11 mouse cellular contexts compared by ENCODE assay signal in the genomic region with DNA sequence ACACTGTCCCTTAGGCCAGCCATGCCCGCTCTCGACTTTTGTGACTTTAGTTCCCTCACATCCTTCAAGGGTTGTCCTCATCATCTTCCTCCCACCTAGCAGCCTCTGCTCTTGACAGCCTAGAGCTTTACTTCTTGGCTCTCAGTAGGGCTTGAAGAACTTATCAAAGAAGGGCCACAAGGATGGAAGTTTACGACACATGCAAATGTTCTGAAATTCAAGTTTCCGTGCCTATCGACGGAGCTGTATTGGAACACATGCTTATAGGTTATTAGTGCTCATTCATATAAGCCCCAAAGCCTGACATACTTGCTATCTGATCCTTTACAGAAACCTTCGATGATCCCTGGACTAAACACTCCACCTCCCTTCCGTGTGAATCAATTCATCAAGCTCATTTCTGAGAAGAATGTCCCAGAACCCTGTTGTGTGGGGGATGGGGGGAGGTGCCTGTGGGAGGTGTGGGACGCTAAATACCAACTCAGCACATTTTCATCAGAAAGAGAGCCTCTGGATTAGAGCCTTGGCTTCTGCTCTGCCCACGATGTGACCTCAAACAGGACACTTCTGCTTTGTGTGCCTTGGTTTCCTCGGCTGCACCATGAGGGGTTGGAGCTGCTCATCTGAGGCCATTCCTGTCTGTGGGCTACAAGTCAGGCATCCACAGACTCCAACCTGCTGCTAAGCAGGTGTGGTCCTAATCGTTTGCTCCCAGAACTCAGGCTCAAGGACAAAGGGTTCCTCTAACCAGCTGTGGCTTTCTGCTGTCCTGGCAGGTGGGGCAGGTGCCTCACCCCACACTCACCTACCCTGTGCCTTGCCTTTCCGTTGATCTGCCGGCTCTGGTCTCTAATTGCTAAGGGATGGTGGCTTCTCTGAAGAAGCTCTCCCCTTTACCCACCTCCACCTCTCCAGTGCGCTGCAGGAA. TPM values are rescaled to one million over a fixed set of nuclear protein-coding genes. Genes with fewer than 3 reads are reported as not detected.
DNase-seq lines count a peak whose midpoint lies in the region; ATAC-seq lines count a peak whose summit lies in the region.
"Had no signal": no experiment of that assay in that cellular context is flagged by ENCODE, and none has a peak within 500 bp of the region (broad histone marks: within the 10 kb centered on the region; RNA-seq: fewer than 3 reads in every experiment).

No protein-coding gene starts in this region.

- H3K36me3 ChIP-seq in heart, embryonic 11.5 days (ENCODE audit: control insufficient read depth, insufficient read depth, low read length): no peaks in the 10 kb centered on the region
- H3K36me3 ChIP-seq in liver, embryonic 11.5 days (ENCODE audit: control insufficient read depth, insufficient read depth, low read length): no peaks in the 10 kb centered on the region
- H3K36me3 ChIP-seq: hindbrain, embryonic 13.5 days; midbrain, embryonic 13.5 days had no signal

- 61% methylated on average over 15 of the region's 15 CpGs for WGBS in heart, embryonic 11.5 days (ENCODE audit: insufficient replicate concordance)
- 54% methylated on average over 15 of the region's 15 CpGs for WGBS in liver, embryonic 11.5 days

- ATAC-seq in heart, embryonic 11.5 days (replicated peaks; ENCODE audit: insufficient number of reproducible peaks, low FRiP score, low TSS enrichment): 0 out of 2 replicates have a peak, but pooled peaks have one; percentile 33
- ATAC-seq in liver, embryonic 11.5 days (replicated peaks; ENCODE audit: low FRiP score): no peak
- ATAC-seq: midbrain, embryonic 13.5 days had no signal

- no peak overlapping the region for H3K9ac ChIP-seq in heart, embryonic 11.5 days (ENCODE audit: low read depth, low read length)
- H3K9ac ChIP-seq in liver, embryonic 11.5 days (ENCODE audit: low read depth, low read length): no peak overlapping the region
- H3K9ac ChIP-seq: hindbrain, embryonic 13.5 days; midbrain, embryonic 13.5 days had no signal

- H3K27me3 ChIP-seq in heart, embryonic 11.5 days (ENCODE audit: control insufficient read depth, insufficient read depth, low read length): no peaks in the 10 kb centered on the region
- no peaks in the 10 kb centered on the region; the same call in 1 of the 2 replicates for H3K27me3 ChIP-seq in liver, embryonic 11.5 days (replicated peaks; ENCODE audit: control insufficient read depth, insufficient read depth, low read length)
- H3K27me3 ChIP-seq: hindbrain, embryonic 13.5 days; midbrain, embryonic 13.5 days had no signal

- H3K4me1 ChIP-seq in heart, embryonic 11.5 days (ENCODE audit: control insufficient read depth, insufficient read depth, low read length): peaks cover 11% of the 10 kb centered on the region; the same call in 1 of the 2 replicates
- peaks cover 19% of the 10 kb centered on the region for H3K4me1 ChIP-seq in liver, embryonic 11.5 days (replicated peaks; ENCODE audit: control insufficient read depth, insufficient read depth, low read length)
- H3K4me1 ChIP-seq: hindbrain, embryonic 13.5 days; midbrain, embryonic 13.5 days had no signal

- no peak overlapping the region for H3K27ac ChIP-seq in heart, embryonic 11.5 days (ENCODE audit: low read depth, low read length)
- H3K27ac ChIP-seq in liver, embryonic 11.5 days (ENCODE audit: low read depth, low read length): peak overlapping the region; percentile 32; the same call in 1 of the 2 replicates
- H3K27ac ChIP-seq: hindbrain, embryonic 13.5 days; midbrain, embryonic 13.5 days had no signal

- no peaks in the 10 kb centered on the region for H3K9me3 ChIP-seq in heart, embryonic 11.5 days (replicated peaks; ENCODE audit: control insufficient read depth, low read length)
- H3K9me3 ChIP-seq in liver, embryonic 11.5 days (ENCODE audit: control insufficient read depth, low read length): no peaks in the 10 kb centered on the region
- H3K9me3 ChIP-seq: hindbrain, embryonic 13.5 days; midbrain, embryonic 13.5 days had no signal

- H3K4me3 ChIP-seq in heart, embryonic 11.5 days (ENCODE audit: low read depth, low read length): no peak overlapping the region
- H3K4me3 ChIP-seq in liver, embryonic 11.5 days (ENCODE audit: low read depth, low read length): no peak overlapping the region; the same call in 1 of the 2 replicates
- H3K4me3 ChIP-seq: hindbrain, embryonic 13.5 days; midbrain, embryonic 13.5 days had no signal

- no peak for DNase-seq in heart, adult 8-10 months (ENCODE audit: low spot score)
- DNase-seq in thymus, postnatal 14 days: peak; percentile 47
- no peak for DNase-seq in thymus, postnatal 10 days (ENCODE audit: low spot score in 2 of 2)
- no peak for DNase-seq in liver, embryonic 11.5 days (ENCODE audit: low spot score)
- DNase-seq in thymus, postnatal 4 days: peak; percentile 48
- no peak for DNase-seq in right cerebral cortex, postnatal 25 days
- no peak for DNase-seq in kidney, postnatal 10 days
- DNase-seq: cerebellum, adult 2 months had no signal

- no peak overlapping the region for H3K4me2 ChIP-seq in heart, embryonic 11.5 days
- H3K4me2 ChIP-seq in liver, embryonic 11.5 days: peak overlapping the region; percentile 44
- H3K4me2 ChIP-seq: hindbrain, embryonic 13.5 days; midbrain, embryonic 13.5 days had no signal

RNA-seq across cellular contexts. Expression of a gene that starts 30.1 kb away (rescaled TPM):
- polyA plus RNA-seq in heart, embryonic 11.5 days (2014; fragmentation: Nextera tagmentation; extraction: Ambion mirVana): 14.3 and 17.3 TPM in 2 replicates
- total RNA-seq in heart, adult 8-10 months (2022): 1 to 10 TPM; 3.4 to 6.1 (median 4.2) TPM
- polyA plus RNA-seq in liver, embryonic 11.5 days (2014; fragmentation: Nextera tagmentation; extraction: Ambion mirVana): 7.8 and 9.5 TPM in 2 replicates

Comparison
In these comparisons a context has a peak if more than half of its experiments do, and no peak if none do; other contexts are left out.
1. DNase-seq: peak in thymus, postnatal 14 days (single experiment) and thymus, postnatal 4 days (single experiment); none in heart, adult 8-10 months (single experiment), thymus, postnatal 10 days (0 of 2), liver, embryonic 11.5 days (single experiment), right cerebral cortex, postnatal 25 days (single experiment) and kidney, postnatal 10 days (single experiment).